13 mouse cellular contexts compared by ENCODE assay signal in the genomic region with DNA sequence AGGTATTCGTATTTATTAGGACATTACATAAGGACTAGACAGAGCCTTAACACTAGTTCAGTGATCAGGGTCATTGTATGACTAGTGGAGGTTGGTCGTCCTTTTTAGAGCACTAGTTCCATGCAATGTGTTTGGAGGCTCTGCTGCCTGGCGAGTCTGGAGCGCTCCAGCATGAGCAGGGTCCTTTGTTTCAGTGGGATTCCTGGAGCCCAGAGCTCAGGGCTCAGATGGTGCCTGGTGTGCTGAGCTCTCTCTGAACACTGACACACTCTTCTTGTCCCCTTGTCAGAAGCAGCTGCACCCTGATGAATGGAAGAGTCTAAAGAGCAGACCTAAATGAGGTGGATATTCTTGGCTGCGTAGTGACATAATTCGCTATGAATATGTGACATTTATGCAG. TPM values are rescaled to one million over a fixed set of nuclear protein-coding genes. Genes with fewer than 3 reads are reported as not detected.
DNase-seq lines count a peak whose midpoint lies in the region; ATAC-seq and TF ChIP-seq lines count a peak whose summit lies in the region.
"Had no signal": no experiment of that assay in that cellular context is flagged by ENCODE, and none has a peak within 500 bp of the region (broad histone marks: within the 10 kb centered on the region; RNA-seq: fewer than 3 reads in every experiment).

No protein-coding gene starts in this region.

- no peak for TF ChIP-seq CTCF in hindbrain, postnatal 0 days (IDR thresholded peaks at IDR 0.05; ENCODE audit: low read depth)

- WGBS in neural tube, embryonic 11.5 days: 69% methylated on average over 6 of the region's 6 CpGs
- 53% methylated on average over 6 of the region's 6 CpGs for WGBS in hindbrain, postnatal 0 days

- H3K27ac ChIP-seq in neural tube, embryonic 11.5 days (ENCODE audit: low read depth, low read length): no peak overlapping the region
- no peak overlapping the region for H3K27ac ChIP-seq in hindbrain, postnatal 0 days
- H3K27ac ChIP-seq: embryonic facial prominence, embryonic 12.5 days; kidney, postnatal 0 days; limb, embryonic 12.5 days had no signal

- no peaks in the 10 kb centered on the region for H3K9me3 ChIP-seq in neural tube, embryonic 11.5 days (ENCODE audit: control insufficient read depth, low read length)
- no peaks in the 10 kb centered on the region for H3K9me3 ChIP-seq in hindbrain, postnatal 0 days (ENCODE audit: low read length)
- H3K9me3 ChIP-seq: embryonic facial prominence, embryonic 12.5 days; limb, embryonic 12.5 days had no signal

- no peaks in the 10 kb centered on the region for H3K36me3 ChIP-seq in neural tube, embryonic 11.5 days (ENCODE audit: control insufficient read depth, insufficient read depth, low read length)
- H3K36me3 ChIP-seq in hindbrain, postnatal 0 days (ENCODE audit: insufficient read depth, low read length): 0 out of 2 replicates have a peak, but pooled peaks cover under 1% of the 10 kb centered on the region

- H3K27me3 ChIP-seq in neural tube, embryonic 11.5 days (ENCODE audit: control insufficient read depth, insufficient read depth, low read length): no peaks in the 10 kb centered on the region
- no peaks in the 10 kb centered on the region for H3K27me3 ChIP-seq in hindbrain, postnatal 0 days (ENCODE audit: insufficient read depth, low read length)
- H3K27me3 ChIP-seq: embryonic facial prominence, embryonic 12.5 days; limb, embryonic 12.5 days had no signal

- DNase-seq in embryo, embryonic 10 days (ENCODE audit: low spot score): peak; percentile 29
- no peak for DNase-seq in embryo, embryonic 9.5 days (ENCODE audit: extremely low spot score)
- peak; percentile 58 for DNase-seq in neural tube, embryonic 11.5 days (ENCODE audit: low spot score)
- DNase-seq in neural tube, embryonic 10.5 days (ENCODE audit: extremely low spot score, low spot score): no peak
- peak; percentile 37 for DNase-seq in hindbrain, postnatal 0 days (ENCODE audit: low spot score)
- no peak for DNase-seq in kidney, postnatal 4 days
- no peak for DNase-seq in spleen, postnatal 14 days (ENCODE audit: low spot score in 2 of 2)
- DNase-seq in B cell, adult 2 months: no peak
- DNase-seq: heart, adult 18-20 months had no signal

- no peak overlapping the region for H3K9ac ChIP-seq in neural tube, embryonic 11.5 days (ENCODE audit: low read length)
- H3K9ac ChIP-seq in hindbrain, postnatal 0 days (replicated peaks; ENCODE audit: low read length): no peak overlapping the region
- H3K9ac ChIP-seq: embryonic facial prominence, embryonic 12.5 days; limb, embryonic 12.5 days had no signal

- no peak overlapping the region for H3K4me2 ChIP-seq in neural tube, embryonic 11.5 days (ENCODE audit: low read depth)
- H3K4me2 ChIP-seq in hindbrain, postnatal 0 days (ENCODE audit: low read depth, low read length): no peak overlapping the region
- H3K4me2 ChIP-seq: embryonic facial prominence, embryonic 12.5 days; limb, embryonic 12.5 days had no signal

- H3K4me1 ChIP-seq in neural tube, embryonic 11.5 days (ENCODE audit: control insufficient read depth, insufficient read depth, low read length): no peaks in the 10 kb centered on the region
- no peaks in the 10 kb centered on the region for H3K4me1 ChIP-seq in hindbrain, postnatal 0 days (ENCODE audit: insufficient read depth, low read length)
- H3K4me1 ChIP-seq: embryonic facial prominence, embryonic 12.5 days; limb, embryonic 12.5 days had no signal

- H3K4me3 ChIP-seq in neural tube, embryonic 11.5 days (ENCODE audit: low read depth, low read length): no peak overlapping the region
- H3K4me3 ChIP-seq in hindbrain, postnatal 0 days (ENCODE audit: low read length): no peak overlapping the region
- H3K4me3 ChIP-seq: embryonic facial prominence, embryonic 12.5 days; limb, embryonic 12.5 days had no signal

- peak; percentile 72 for ATAC-seq in neural tube, embryonic 11.5 days (ENCODE audit: insufficient read depth, low FRiP score, low TSS enrichment)
- ATAC-seq in hindbrain, postnatal 0 days: peak; percentile 75
- ATAC-seq: activated CD4-positive, CD25-positive, alpha-beta regulatory T cell, adult 4 months had no signal

RNA-seq across cellular contexts. Expression of gene Usp25, which starts 45.1 kb away (rescaled TPM):
- 28.6 and 30.5 TPM in 2 replicates for polyA plus RNA-seq in neural tube, embryonic 11.5 days (2014; fragmentation: Nextera tagmentation; extraction: Ambion mirVana)
- total RNA-seq in hindbrain, postnatal 0 days (2014; rRNA removed): 12.5 and 29.0 TPM in 2 replicates
- polyA plus RNA-seq in hindbrain, postnatal 0 days (2015; fragmentation: Nextera tagmentation; extraction: Ambion mirVana): 10.4 and 10.5 TPM in 2 replicates

Comparison
In these comparisons a context has a peak if more than half of its experiments do, and no peak if none do; other contexts are left out.
1. DNase-seq: peak in embryo, embryonic 10 days (single experiment), neural tube, embryonic 11.5 days (single experiment) and hindbrain, postnatal 0 days (single experiment); none in embryo, embryonic 9.5 days (single experiment), neural tube, embryonic 10.5 days (single experiment), kidney, postnatal 4 days (0 of 2), spleen, postnatal 14 days (0 of 2) and B cell, adult 2 months (0 of 2).